Mouse (Mus musculus): Measurements from ENCODE around the gene Mrpl1.

The Mrpl1 gene

GRCm38 (mm10) chr5:96206897-96207296 lies 2.4 kb upstream of the Mrpl1 start:
- peak; percentile 15 to 87 for DNase-seq (ENCODE audit: inconsistent age in 2 of 2, low spot score in 1 of 2)

- DNase-seq (ENCODE audit: inconsistent age in 2 of 2, low spot score in 1 of 2) = no peak
These were observed 1.8 kb upstream of the Mrpl1 start for GRCm38 (mm10) chr5:96207531-96207930.

GRCm38 (mm10) chr5:96208543-96208942 lies 750 bp upstream of the Mrpl1 start:
- DNase-seq (ENCODE audit: inconsistent age in 2 of 2, low spot score in 1 of 2) = no peak

GRCm38 (mm10) chr5:96209916-96210583 lies 757 bp downstream of the Mrpl1 start:
- peak; percentile 94 to 99 for DNase-seq (ENCODE audit: inconsistent age in 2 of 2, low spot score in 1 of 2)

- DNase-seq (ENCODE audit: inconsistent age in 2 of 2, low spot score in 1 of 2) = no peak
These were observed 9.4 kb downstream of the Mrpl1 start for GRCm38 (mm10) chr5:96218648-96219047.

- no peak for DNase-seq (ENCODE audit: inconsistent age in 2 of 2, low spot score in 1 of 2)
These were observed 10.2 kb downstream of the Mrpl1 start for GRCm38 (mm10) chr5:96219512-96219911.

GRCm38 (mm10) chr5:96221298-96221697 lies 12.0 kb downstream of the Mrpl1 start:
- DNase-seq (ENCODE audit: inconsistent age in 2 of 2, low spot score in 1 of 2) = no peak

- peak; percentile 41 to 58 for DNase-seq (ENCODE audit: inconsistent age in 2 of 2, low spot score in 1 of 2)
These were observed 12.7 kb downstream of the Mrpl1 start for GRCm38 (mm10) chr5:96221812-96222585.

- DNase-seq (ENCODE audit: inconsistent age in 2 of 2, low spot score in 1 of 2) = no peak
These were observed 13.7 kb downstream of the Mrpl1 start for GRCm38 (mm10) chr5:96222964-96223363.

- DNase-seq (ENCODE audit: inconsistent age in 2 of 2, low spot score in 1 of 2) = no peak
These were observed 17.2 kb downstream of the Mrpl1 start for GRCm38 (mm10) chr5:96226490-96226889.

GRCm38 (mm10) chr5:96228967-96229366 lies 19.7 kb downstream of the Mrpl1 start:
- no peak for DNase-seq (ENCODE audit: inconsistent age in 2 of 2, low spot score in 1 of 2)

GRCm38 (mm10) chr5:96238797-96239196 lies 29.5 kb downstream of the Mrpl1 start:
- no peak for DNase-seq (ENCODE audit: inconsistent age in 2 of 2, low spot score in 1 of 2)

GRCm38 (mm10) chr5:96240856-96241255 lies 31.6 kb downstream of the Mrpl1 start:
- DNase-seq (ENCODE audit: inconsistent age in 2 of 2, low spot score in 1 of 2) = no peak

GRCm38 (mm10) chr5:96244511-96244910 lies 35.2 kb downstream of the Mrpl1 start:
- DNase-seq (ENCODE audit: inconsistent age in 2 of 2, low spot score in 1 of 2) = no peak

GRCm38 (mm10) chr5:96253995-96254394 lies 44.7 kb downstream of the Mrpl1 start:
- no peak for DNase-seq (ENCODE audit: inconsistent age in 2 of 2, low spot score in 1 of 2)

- DNase-seq (ENCODE audit: inconsistent age in 2 of 2, low spot score in 1 of 2) = no peak
These were observed 45.9 kb downstream of the Mrpl1 start for GRCm38 (mm10) chr5:96255166-96255565.

- DNase-seq (ENCODE audit: inconsistent age in 2 of 2, low spot score in 1 of 2) = no peak
These were observed 48.9 kb downstream of the Mrpl1 start for GRCm38 (mm10) chr5:96258210-96258609.

GRCm38 (mm10) chr5:96267017-96267702 lies 57.9 kb downstream of the Mrpl1 start:
- peak; percentile 24 to 85 for DNase-seq (ENCODE audit: inconsistent age in 2 of 2, low spot score in 1 of 2)

GRCm38 (mm10) chr5:96271070-96271469 lies 61.8 kb downstream of the Mrpl1 start:
- no peak for DNase-seq (ENCODE audit: inconsistent age in 2 of 2, low spot score in 1 of 2)

- DNase-seq (ENCODE audit: inconsistent age in 2 of 2, low spot score in 1 of 2) = no peak
These were observed 96.5 kb downstream of the Mrpl1 start for GRCm38 (mm10) chr5:96305786-96306185.

GRCm38 (mm10) chr5:96306271-96306670 lies 97.0 kb downstream of the Mrpl1 start:
- no peak for DNase-seq (ENCODE audit: inconsistent age in 2 of 2, low spot score in 1 of 2)

- DNase-seq (ENCODE audit: inconsistent age in 2 of 2, low spot score in 1 of 2) = peak in 1 of 2 experiments; percentile 43
These were observed 97.5 kb downstream of the Mrpl1 start for GRCm38 (mm10) chr5:96306826-96307225.
